Mouse (Mus musculus) adrenal gland, postnatal 14 days (tissue): Measurements from ENCODE around the gene Clic1. TPM values are rescaled to one million over a fixed set of nuclear protein-coding genes. Genes with fewer than 3 reads are reported as not detected.

ENCODE experiments used
- DNase-seq: peaks from one replicate; pipeline ENCODE4 v3.0.0; 2021; ENCODE audit warnings: mixed read lengths
- total RNA-seq: library from RNA; stranded (reverse); gene quantifications from 2 replicates; pipeline ENCODE4 v1.2.3, GENCODE M21; 2021

Gene Clic1
- total RNA-seq, 1 experiment from 2014 or later: 83.0 TPM

GRCm38 (mm10) chr17:35090166-35090932 is 40.6 kb downstream of the Clic1 start:
- DNase-seq: peak; percentile 49

GRCm38 (mm10) chr17:35092403-35093198 is 42.8 kb downstream of the Clic1 start:
- no peak for DNase-seq

DNA sequence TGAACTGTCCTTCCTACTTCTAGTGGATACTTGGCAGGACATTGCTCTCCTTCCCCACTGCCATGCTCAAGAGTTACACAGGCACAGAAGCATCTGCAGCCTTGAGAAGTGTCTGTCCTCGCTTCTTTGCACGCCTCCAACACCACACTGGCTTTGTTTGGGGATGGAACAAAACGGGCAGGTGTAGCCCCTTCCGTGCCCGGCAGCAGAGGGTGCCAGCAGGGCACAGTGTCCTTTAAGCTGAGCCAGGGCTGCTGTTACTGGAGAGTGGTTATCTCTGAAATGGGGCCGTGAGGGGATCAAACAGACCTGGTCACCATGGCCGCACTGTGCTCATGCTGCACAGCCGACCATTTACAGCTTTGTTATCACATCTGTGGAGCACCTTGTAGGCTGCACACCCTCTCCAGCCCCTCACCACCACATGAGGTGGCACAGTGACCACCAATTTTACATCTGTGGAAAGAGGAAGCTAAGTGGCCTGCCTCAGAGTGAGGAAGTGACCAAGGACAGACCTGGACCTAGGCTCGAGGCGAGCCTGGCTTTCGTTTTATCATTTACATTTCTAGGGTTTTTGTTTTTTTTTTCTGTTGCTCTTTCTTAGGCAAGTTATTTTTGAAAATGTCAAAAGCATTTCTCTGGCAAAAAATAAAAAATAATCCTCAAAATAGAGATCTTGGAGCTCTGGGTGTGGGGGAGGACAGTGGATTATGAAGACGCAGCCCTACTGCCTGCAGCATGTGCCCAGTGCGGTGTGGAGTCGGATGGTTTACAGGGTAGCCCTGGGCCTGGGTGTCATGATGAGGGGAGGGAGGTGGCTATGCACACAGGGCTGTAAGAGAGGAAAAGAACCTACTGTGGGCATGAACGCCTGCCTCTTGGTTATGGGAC is 45.0 kb downstream of the Clic1 start:
- no peak for DNase-seq

DNA sequence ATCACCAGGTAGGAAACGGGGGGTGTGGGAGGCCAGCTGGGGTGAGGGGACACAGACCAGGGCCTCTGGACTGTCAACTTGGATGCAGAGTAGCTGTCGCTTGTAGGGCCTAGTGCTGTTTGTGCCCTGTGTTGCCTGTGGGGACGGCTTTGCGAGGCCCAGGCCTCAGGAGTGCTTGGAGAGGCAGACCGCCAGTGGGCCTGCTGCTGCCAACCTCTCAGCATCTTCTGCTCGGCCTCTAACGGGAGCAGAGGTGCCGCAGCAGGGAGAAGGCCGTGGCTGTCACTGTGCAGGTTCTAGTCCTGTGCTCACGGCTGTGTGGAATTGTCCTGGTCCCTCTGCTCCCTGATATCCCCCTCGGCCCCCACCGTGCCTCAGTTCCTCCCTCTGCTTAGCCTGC is 46.8 kb downstream of the Clic1 start:
- no peak for DNase-seq

DNA sequence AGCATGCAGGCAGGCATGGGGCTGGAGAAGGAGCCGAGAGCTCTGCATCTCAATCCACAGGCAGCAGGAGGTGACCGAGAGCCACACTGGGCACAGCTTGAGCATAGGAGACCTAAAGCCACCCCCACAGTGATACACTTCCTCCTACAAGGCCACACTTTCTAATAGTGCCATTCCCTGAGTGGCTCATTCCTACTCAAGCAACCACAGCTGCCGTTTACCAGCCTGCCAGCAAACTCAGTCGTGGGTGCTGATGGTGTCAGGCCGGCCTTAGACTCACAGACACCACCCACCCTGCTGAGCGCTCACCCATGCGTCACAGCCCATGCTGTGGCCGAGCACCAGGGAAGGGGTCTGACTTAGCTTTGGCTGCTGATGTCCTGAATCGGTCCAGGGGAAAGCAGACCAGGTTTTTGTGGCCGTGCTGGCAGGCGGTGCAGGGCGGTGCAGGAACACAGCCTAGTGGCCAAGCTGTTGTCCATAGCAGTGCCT is 47.4 kb downstream of the Clic1 start:
- DNase-seq: peak; percentile 43

GRCm38 (mm10) chr17:35100196-35100765 is 50.5 kb downstream of the Clic1 start:
- DNase-seq: no peak

- peak; percentile 72 for DNase-seq
Measured at GRCm38 (mm10) chr17:35101161-35101560, 51.4 kb downstream of the Clic1 start.

DNA sequence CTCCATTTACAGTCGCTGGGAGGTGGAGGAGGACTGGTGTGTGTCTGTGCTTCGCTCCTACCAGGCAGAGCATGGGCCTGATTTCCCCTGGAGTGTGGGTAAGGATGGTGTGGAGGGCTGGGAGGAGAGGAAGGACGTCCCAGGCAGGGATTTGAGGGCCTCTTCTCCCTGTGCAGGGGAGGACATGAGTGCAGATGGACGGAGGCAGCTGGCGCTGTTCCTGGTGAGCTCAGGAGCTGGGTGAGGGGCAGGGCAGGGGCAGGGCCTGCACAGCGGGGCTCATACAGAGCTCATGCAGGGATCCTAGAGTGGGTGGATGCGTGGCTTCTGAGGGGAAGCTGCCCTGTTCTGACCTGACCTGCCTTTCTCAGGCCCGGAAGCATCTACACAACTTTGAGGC is 52.5 kb downstream of the Clic1 start:
- no peak for DNase-seq

DNA sequence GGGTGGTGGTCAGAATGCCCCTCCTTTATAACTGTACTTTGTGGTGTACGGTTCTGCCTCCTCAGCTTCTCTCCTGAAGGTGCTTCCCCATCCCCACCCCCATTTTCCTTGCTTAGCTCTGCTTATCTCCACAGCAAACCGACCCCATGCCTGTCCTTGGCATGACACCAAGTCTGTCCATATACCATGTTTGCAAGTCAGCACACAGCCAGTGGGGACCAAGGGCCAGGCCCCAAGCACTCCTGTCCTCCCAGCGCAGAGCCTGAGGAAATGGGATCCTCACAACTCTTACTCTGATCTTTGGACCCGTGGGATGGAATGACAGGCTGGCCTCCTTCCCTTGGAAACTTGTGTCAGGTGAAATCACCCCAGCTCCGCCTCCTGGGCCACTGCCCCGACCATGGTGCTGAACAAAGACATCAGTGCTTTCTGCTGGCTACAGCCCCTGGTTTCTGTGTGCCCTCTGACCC is 53.5 kb downstream of the Clic1 start:
- DNase-seq: no peak

DNA sequence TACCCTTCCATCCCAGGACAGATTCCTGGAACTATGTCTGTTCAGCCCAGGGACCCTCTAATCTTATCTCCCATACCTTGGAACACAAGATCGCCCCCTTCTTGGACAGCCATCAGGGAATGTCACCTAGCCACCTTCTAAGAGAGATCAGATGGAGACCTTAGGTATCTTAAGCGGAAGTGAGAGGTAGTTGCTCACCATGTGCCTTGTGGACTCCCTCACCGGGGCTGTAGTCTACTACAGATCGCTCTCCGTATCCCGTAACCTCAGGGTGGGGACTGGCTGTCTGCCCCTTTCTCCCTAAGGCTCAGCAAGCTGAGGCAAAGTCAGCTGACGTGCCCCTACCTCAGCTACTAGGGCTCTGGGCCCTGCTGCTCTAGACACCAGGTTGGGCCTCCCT is 54.3 kb downstream of the Clic1 start:
- no peak for DNase-seq

- no peak for DNase-seq
Measured at GRCm38 (mm10) chr17:35104754-35105153, 55.0 kb downstream of the Clic1 start.

- peak; percentile 63 for DNase-seq
Measured at GRCm38 (mm10) chr17:35105740-35106389, 56.1 kb downstream of the Clic1 start.

DNA sequence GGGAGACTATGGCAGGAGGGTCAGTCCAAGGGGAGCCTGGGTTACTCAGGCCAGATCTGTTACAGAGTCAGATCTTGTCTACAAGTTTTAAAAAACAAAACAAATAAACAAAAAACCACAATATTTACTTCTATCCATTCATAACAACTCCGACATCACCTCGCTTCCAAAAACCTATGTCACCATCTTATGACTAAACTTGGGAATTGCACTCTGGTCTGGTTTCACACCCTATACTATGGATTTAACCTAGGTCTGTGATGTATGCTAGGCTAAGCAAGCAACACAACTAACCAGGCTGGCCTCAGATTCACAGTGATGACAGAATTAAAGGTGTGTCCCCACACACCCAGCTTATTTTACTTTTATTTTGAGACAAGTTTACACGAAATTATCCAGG is 56.8 kb downstream of the Clic1 start:
- DNase-seq: no peak

- DNase-seq: no peak
Measured at GRCm38 (mm10) chr17:35108097-35108496, 58.3 kb downstream of the Clic1 start, which contains the start of gene Ly6g5c. Ly6g5c (plus strand) TSS chr17:35108279.

Other genes starting within 250 kb of the Clic1 start
- gene Cyp21a1, start 245.4 kb upstream of the Clic1 start, total RNA-seq: 3,653 and 3,825 TPM in 2 replicates
- gene Stk19, start 213.0 kb upstream of the Clic1 start, total RNA-seq: 38.0 and 38.6 TPM in 2 replicates
- 65.0 and 65.5 TPM in 2 replicates for gene Dxo, start 212.9 kb upstream of the Clic1 start, total RNA-seq
- gene Skiv2l, start 199.8 kb upstream of the Clic1 start, total RNA-seq: 55.0 and 60.0 TPM in 2 replicates
- 54.4 and 58.4 TPM in 2 replicates for gene Nelfe, start 199.6 kb upstream of the Clic1 start, total RNA-seq
- gene Cfb, start 187.4 kb upstream of the Clic1 start, total RNA-seq: 36.2 and 180 TPM in 2 replicates
- gene Zbtb12, start 170.5 kb upstream of the Clic1 start, total RNA-seq: 13.8 and 15.2 TPM in 2 replicates
- not detected in 2 replicates for gene Gm20547, start 167.9 kb upstream of the Clic1 start, total RNA-seq
- gene C2, start 151.7 kb upstream of the Clic1 start, total RNA-seq: 43.2 and 54.5 TPM in 2 replicates
- 112 and 134 TPM in 2 replicates for gene Ehmt2, start 151.5 kb upstream of the Clic1 start, total RNA-seq
- gene Slc44a4, start 135.5 kb upstream of the Clic1 start, total RNA-seq: 1.5 and 1.7 TPM in 2 replicates
- gene Neu1, start 118.7 kb upstream of the Clic1 start, total RNA-seq: 19.3 and 25.2 TPM in 2 replicates
- 29.6 and 90.6 TPM in 2 replicates for gene Hspa1b, start 90.7 kb upstream of the Clic1 start, total RNA-seq
- not detected in 2 replicates for gene Gm20481, start 80.1 kb upstream of the Clic1 start, total RNA-seq
- 12.7 and 38.7 TPM in 2 replicates for gene Hspa1a, start 77.8 kb upstream of the Clic1 start, total RNA-seq
- 0.34 and 0.37 TPM in 2 replicates for gene Hspa1l, start 77.3 kb upstream of the Clic1 start, total RNA-seq
- 39.4 and 44.2 TPM in 2 replicates for gene Lsm2, start 68.1 kb upstream of the Clic1 start, total RNA-seq
- 55.3 and 71.7 TPM in 2 replicates for gene Vars, start 49.0 kb upstream of the Clic1 start, total RNA-seq
- gene Vwa7, start 33.4 kb upstream of the Clic1 start, total RNA-seq: 0.85 and 1.2 TPM in 2 replicates
- 1.3 and 1.7 TPM in 2 replicates for gene Sapcd1, start 21.9 kb upstream of the Clic1 start, total RNA-seq
- 1.8 and 3.6 TPM in 2 replicates for gene Msh5, start 3.2 kb upstream of the Clic1 start, total RNA-seq
- 24.2 and 30.6 TPM in 2 replicates for gene Ddah2, start 9.1 kb downstream of the Clic1 start, total RNA-seq
- not detected in 2 replicates for gene Ly6g6c, start 15.4 kb downstream of the Clic1 start, total RNA-seq
- gene Mpig6b, start 16.2 kb downstream of the Clic1 start, total RNA-seq: 0.26 and 0.71 TPM in 2 replicates
- gene Ly6g6e, start 26.9 kb downstream of the Clic1 start, total RNA-seq: not detected in 2 replicates
- gene Ly6g6d, start 28.1 kb downstream of the Clic1 start, total RNA-seq: 1.1 and 1.7 TPM in 2 replicates
- not detected in 2 replicates for gene Ly6g6f, start 35.6 kb downstream of the Clic1 start, total RNA-seq
- 69.7 and 76.3 TPM in 2 replicates for gene Abhd16a, start 39.3 kb downstream of the Clic1 start, total RNA-seq
- gene Ly6g5c, start 58.3 kb downstream of the Clic1 start, total RNA-seq: not detected in 2 replicates
- 0.33 and 1.1 TPM in 2 replicates for gene Ly6g5b, start 65.5 kb downstream of the Clic1 start, total RNA-seq
- gene Gpank1, start 71.5 kb downstream of the Clic1 start, total RNA-seq: 11.3 and 12.3 TPM in 2 replicates
- gene Csnk2b, start 72.1 kb downstream of the Clic1 start, total RNA-seq: 210 and 214 TPM in 2 replicates
- 23.6 and 24.8 TPM in 2 replicates for gene D17H6S53E, start 76.4 kb downstream of the Clic1 start, total RNA-seq
- gene Apom, start 82.1 kb downstream of the Clic1 start, total RNA-seq: 3.3 and 35.6 TPM in 2 replicates
- gene Bag6, start 85.2 kb downstream of the Clic1 start, total RNA-seq: 357 and 375 TPM in 2 replicates
- 246 and 247 TPM in 2 replicates for gene Prrc2a, start 114.9 kb downstream of the Clic1 start, total RNA-seq
- 3.3 and 5.6 TPM in 2 replicates for gene Aif1, start 126.1 kb downstream of the Clic1 start, total RNA-seq
- gene Lst1, start 138.5 kb downstream of the Clic1 start, total RNA-seq: 5.6 and 11.9 TPM in 2 replicates
- gene Ltb, start 144.5 kb downstream of the Clic1 start, total RNA-seq: 4.3 and 35.6 TPM in 2 replicates
- 0.33 and 1.4 TPM in 2 replicates for gene Tnf, start 152.0 kb downstream of the Clic1 start, total RNA-seq
- gene Lta, start 155.4 kb downstream of the Clic1 start, total RNA-seq: 0.33 and 2.7 TPM in 2 replicates
- gene Gm16181, start 170.9 kb downstream of the Clic1 start, total RNA-seq: 0.67 TPM in 1 of 2 replicates, not detected in the other
- 7.0 and 8.2 TPM in 2 replicates for gene Atp6v1g2, start 183.7 kb downstream of the Clic1 start, total RNA-seq
- gene Nfkbil1, start 185.8 kb downstream of the Clic1 start, total RNA-seq: 15.3 and 17.7 TPM in 2 replicates
- 200 and 232 TPM in 2 replicates for gene Ddx39b, start 191.8 kb downstream of the Clic1 start, total RNA-seq
- 93.3 and 154 TPM in 2 replicates for gene H2-D1, start 212.8 kb downstream of the Clic1 start, total RNA-seq